Mouse (Mus musculus) liver, adult (tissue): ENCODE results near the gene Flt3l.

Source experiments
- GATA4 ChIP-seq: IDR thresholded peaks from 2 replicates; pipeline ENCODE4 v1.6.1; 2014; ENCODE audit warnings: mild to moderate bottlenecking, low read length; ENCODE audit not compliant: insufficient replicate concordance

Flt3l gene

GRCm38 (mm10) chr7:45167761-45168445, 31.7 kb upstream of the Flt3l start:
- no peak for TF ChIP-seq GATA4

GRCm38 (mm10) chr7:45166950-45167401, 30.7 kb upstream of the Flt3l start:
- TF ChIP-seq GATA4, result no peak

GRCm38 (mm10) chr7:45165701-45166100, 29.5 kb upstream of the Flt3l start:
- no peak for TF ChIP-seq GATA4

GRCm38 (mm10) chr7:45164833-45165232, 28.6 kb upstream of the Flt3l start:
- no peak for TF ChIP-seq GATA4

GRCm38 (mm10) chr7:45163735-45164490, 27.7 kb upstream of the Flt3l start, which contains the start of gene Slc17a7:
Slc17a7 (plus strand) TSS chr7:45163949.
- TF ChIP-seq GATA4, result no peak

- no peak for TF ChIP-seq GATA4
Observed at GRCm38 (mm10) chr7:45162996-45163615, 26.9 kb upstream of the Flt3l start.

GRCm38 (mm10) chr7:45162551-45162950, 26.3 kb upstream of the Flt3l start:
- no peak for TF ChIP-seq GATA4

GRCm38 (mm10) chr7:45161612-45162473, 25.6 kb upstream of the Flt3l start:
- TF ChIP-seq GATA4, result no peak

- TF ChIP-seq GATA4, result no peak
Observed at GRCm38 (mm10) chr7:45160866-45161265, 24.6 kb upstream of the Flt3l start.

GRCm38 (mm10) chr7:45160316-45160800, 24.1 kb upstream of the Flt3l start:
- no peak for TF ChIP-seq GATA4

GRCm38 (mm10) chr7:45158991-45159390, 22.8 kb upstream of the Flt3l start:
- TF ChIP-seq GATA4, result no peak

GRCm38 (mm10) chr7:45157459-45157858, 21.2 kb upstream of the Flt3l start:
- TF ChIP-seq GATA4, result no peak

- no peak for TF ChIP-seq GATA4
Observed at GRCm38 (mm10) chr7:45156206-45156605, 20.0 kb upstream of the Flt3l start.

- TF ChIP-seq GATA4, result no peak
Observed at GRCm38 (mm10) chr7:45155590-45155989, 19.4 kb upstream of the Flt3l start.
